Mouse (Mus musculus) cerebellum, adult 2 months (tissue): ENCODE data around the gene Adgrv1.

Source experiments
- CTCF ChIP-seq: fragments of 200-500 bp; IDR thresholded peaks from 2 replicates; pipeline ENCODE4 v1.5.1; 2011; ENCODE audit warnings: low read depth, mild to moderate bottlenecking, control low read depth, low read length, moderate library complexity, borderline replicate concordance; ENCODE audit not compliant: insufficient read depth
- POLR2A ChIP-seq: fragments of 200-500 bp; IDR thresholded peaks from 2 replicates; pipeline ENCODE4 v1.6.1; 2011; ENCODE audit warnings: low read length, control low read depth, borderline replicate concordance; ENCODE audit not compliant: insufficient read depth

DNA sequence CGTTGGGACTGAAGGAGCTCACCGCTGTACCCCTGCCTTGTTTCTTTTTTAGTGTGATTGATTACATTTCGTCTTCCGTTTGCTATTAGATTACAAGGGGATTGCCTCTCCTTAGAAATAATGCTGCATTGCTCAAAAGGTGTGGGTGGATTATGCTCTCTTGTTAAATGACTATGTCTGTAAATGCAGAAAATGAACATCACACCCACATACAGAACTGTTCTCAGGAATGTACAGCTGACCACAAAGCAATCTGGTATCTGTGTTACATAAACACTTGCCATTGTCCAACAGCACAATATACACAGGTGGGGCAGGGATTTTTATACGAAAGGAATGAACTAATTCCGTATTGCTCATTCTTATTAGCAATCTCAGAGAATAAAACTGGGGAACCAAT lies 465.5 kb downstream of the Adgrv1 start:
- TF ChIP-seq CTCF, result no peak
- no peak for TF ChIP-seq POLR2A
